7 mouse cellular contexts compared by ENCODE assay signal in the genomic region with DNA sequence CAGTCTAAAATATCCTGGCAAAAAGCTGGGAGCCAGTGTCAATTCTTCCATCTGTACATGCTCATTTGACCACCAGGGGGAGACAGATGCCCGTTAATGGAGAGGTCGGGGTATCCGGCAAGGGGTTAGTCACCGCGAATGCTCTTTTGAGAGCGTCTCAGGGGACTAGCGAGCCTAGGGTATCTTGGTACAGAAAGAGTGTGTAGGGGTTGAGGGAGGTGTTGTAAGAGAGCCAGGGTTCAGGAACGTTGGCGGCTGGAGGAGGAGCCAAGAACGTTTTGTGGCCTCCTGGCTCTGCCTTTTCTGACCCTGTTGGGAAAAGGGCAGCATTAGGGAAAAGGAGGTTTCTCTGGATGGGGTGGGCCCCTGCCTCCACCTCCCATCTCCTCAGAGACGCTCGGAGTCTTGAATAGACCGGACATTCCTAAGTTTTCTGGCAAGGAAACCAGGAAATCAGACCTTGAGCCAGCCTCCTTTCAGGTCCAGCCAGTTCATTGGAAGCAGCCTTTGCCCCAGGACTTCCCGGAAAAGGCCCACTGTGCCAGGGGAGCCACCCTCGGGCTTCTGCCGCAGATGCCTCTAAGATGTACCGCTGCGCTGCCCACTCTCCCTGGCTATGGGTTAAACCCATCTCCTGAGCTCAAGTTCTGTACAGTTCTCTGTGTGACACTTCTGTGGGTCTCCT. TPM values are rescaled to one million over a fixed set of nuclear protein-coding genes. Genes with fewer than 3 reads are reported as not detected.
A peak's percentile ranks its signal among the peaks of the same experiment; 100 is the strongest.
DNase-seq lines count a peak whose midpoint lies in the region; ATAC-seq and TF ChIP-seq lines count a peak whose summit lies in the region.

No protein-coding gene starts in this region.

- no peaks in the 10 kb centered on the region; the same call in 1 of the 2 replicates for H3K4me1 ChIP-seq in embryonic facial prominence, embryonic 11.5 days (ENCODE audit: control insufficient read depth, insufficient read depth, low read length)
- peaks cover 30% of the 10 kb centered on the region for H3K4me1 ChIP-seq in limb, embryonic 10.5 days
- peaks cover 10% of the 10 kb centered on the region for H3K4me1 ChIP-seq in midbrain, embryonic 12.5 days
- H3K4me1 ChIP-seq in small intestine, adult 2 months (ENCODE audit: control insufficient read depth, insufficient read depth, insufficient read length, low read length) = peaks cover 9% of the 10 kb centered on the region

- no peak overlapping the region for H3K4me3 ChIP-seq in embryonic facial prominence, embryonic 11.5 days (ENCODE audit: low read depth, low read length)
- H3K4me3 ChIP-seq in limb, embryonic 10.5 days = peak overlapping the region; percentile 37
- H3K4me3 ChIP-seq in midbrain, embryonic 12.5 days = peak overlapping the region; percentile 9; the same call in 1 of the 2 replicates
- H3K4me3 ChIP-seq in small intestine, adult 2 months (ENCODE audit: low read depth, low read length) = peak overlapping the region; percentile 56

- 4% methylated on average over 18 of the region's 18 CpGs for WGBS in embryonic facial prominence, embryonic 11.5 days
- 12% methylated on average over 18 of the region's 18 CpGs for WGBS in limb, embryonic 10.5 days
- 10% methylated on average over 18 of the region's 18 CpGs for WGBS in midbrain, embryonic 12.5 days
- 4% methylated on average over 18 of the region's 18 CpGs for WGBS in small intestine, adult 2 months

- TF ChIP-seq CTCF in small intestine, adult 2 months (IDR thresholded peaks at IDR 0.05; ENCODE audit: extremely low read depth, insufficient read length, insufficient replicate concordance, low read depth, low read length) = peak; percentile 98; the same call in 1 of the 2 replicates

- TF ChIP-seq POLR2A in small intestine, adult 2 months (IDR thresholded peaks at IDR 0.05; ENCODE audit: low read depth, low read length) = 0 out of 2 replicates have a peak, but pooled peaks have one; percentile 30

- H3K4me2 ChIP-seq in embryonic facial prominence, embryonic 11.5 days (ENCODE audit: low read depth, low read length) = peak overlapping the region; percentile 38
- peak overlapping the region; percentile 43 for H3K4me2 ChIP-seq in midbrain, embryonic 12.5 days (replicated peaks)

- H3K27me3 ChIP-seq in embryonic facial prominence, embryonic 11.5 days (ENCODE audit: control insufficient read depth, insufficient read depth, low read length) = no peaks in the 10 kb centered on the region
- H3K27me3 ChIP-seq in limb, embryonic 10.5 days (ENCODE audit: low read depth, poor library complexity, severe bottlenecking) = no peaks in the 10 kb centered on the region
- peaks cover 5% of the 10 kb centered on the region; the same call in 1 of the 2 replicates for H3K27me3 ChIP-seq in midbrain, embryonic 12.5 days
- no peaks in the 10 kb centered on the region for H3K27me3 ChIP-seq in small intestine, adult 2 months (ENCODE audit: control insufficient read depth, insufficient read depth, low read length)

- peak; percentile 96 for DNase-seq in adrenal gland, postnatal 14 days
- DNase-seq in embryonic facial prominence, embryonic 11.5 days (ENCODE audit: low spot score) = peak; percentile 95
- DNase-seq in heart, adult 11 months = peak; percentile 99
- DNase-seq in kidney, adult 11 months = peak; percentile 79
- DNase-seq in limb, embryonic 10.5 days (ENCODE audit: low spot score) = peak; percentile 89

- no peak overlapping the region for H3K9ac ChIP-seq in embryonic facial prominence, embryonic 11.5 days (replicated peaks; ENCODE audit: low read length)
- H3K9ac ChIP-seq in midbrain, embryonic 12.5 days (replicated peaks) = peak overlapping the region; percentile 17; the same call in 1 of the 2 replicates

- ATAC-seq in embryonic facial prominence, embryonic 11.5 days (replicated peaks; ENCODE audit: insufficient number of reproducible peaks, low FRiP score, low TSS enrichment, low read depth) = peak; percentile 79
- peak; percentile 76 for ATAC-seq in midbrain, embryonic 12.5 days (ENCODE audit: low FRiP score, low read depth)

- H3K9me3 ChIP-seq in embryonic facial prominence, embryonic 11.5 days (replicated peaks; ENCODE audit: control insufficient read depth, low read length) = no peaks in the 10 kb centered on the region
- H3K9me3 ChIP-seq in limb, embryonic 10.5 days (replicated peaks) = no peaks in the 10 kb centered on the region
- no peaks in the 10 kb centered on the region for H3K9me3 ChIP-seq in midbrain, embryonic 12.5 days

- H3K36me3 ChIP-seq in embryonic facial prominence, embryonic 11.5 days (replicated peaks; ENCODE audit: control insufficient read depth, insufficient read depth, low read depth, low read length) = peaks cover 3% of the 10 kb centered on the region; the same call in 1 of the 2 replicates
- peaks cover 25% of the 10 kb centered on the region for H3K36me3 ChIP-seq in limb, embryonic 10.5 days
- H3K36me3 ChIP-seq in midbrain, embryonic 12.5 days = peaks cover 25% of the 10 kb centered on the region
- H3K36me3 ChIP-seq in small intestine, adult 2 months (ENCODE audit: control insufficient read depth, insufficient read depth, low read length) = peaks cover 2% of the 10 kb centered on the region; the same call in 1 of the 2 replicates

- no peak overlapping the region for H3K27ac ChIP-seq in embryonic facial prominence, embryonic 11.5 days (replicated peaks; ENCODE audit: low read depth, low read length)
- peak overlapping the region; percentile 62 for H3K27ac ChIP-seq in limb, embryonic 10.5 days
- no peak overlapping the region for H3K27ac ChIP-seq in midbrain, embryonic 12.5 days (replicated peaks)
- H3K27ac ChIP-seq in small intestine, adult 2 months (ENCODE audit: insufficient read depth, low read depth, low read length) = peak overlapping the region; percentile 34

RNA-seq across cellular contexts. Expression of gene Thrap3, which starts 24.7 kb away (rescaled TPM):
- 190 and 212 TPM in 2 replicates for total RNA-seq in adrenal gland, postnatal 14 days (2021)
- polyA plus RNA-seq in embryonic facial prominence, embryonic 11.5 days (2014; fragmentation: Nextera tagmentation; extraction: Ambion mirVana) = 211 and 232 TPM in 2 replicates
- polyA plus RNA-seq in limb, embryonic 10.5 days (2016; fragmentation: Nextera tagmentation; extraction: Ambion mirVana) = 263 and 287 TPM in 2 replicates
- polyA plus RNA-seq in midbrain, embryonic 12.5 days (2016; fragmentation: Nextera tagmentation; extraction: Ambion mirVana) = 265 and 274 TPM in 2 replicates
- polyA plus RNA-seq in small intestine, adult 2 months (2012; rRNA removed) = 10.0 and 22.1 TPM in 2 replicates

RNA-seq across cellular contexts. Expression of gene Map7d1, which starts 28.9 kb away (rescaled TPM):
- 53.4 and 67.3 TPM in 2 replicates for total RNA-seq in adrenal gland, postnatal 14 days (2021)
- polyA plus RNA-seq in embryonic facial prominence, embryonic 11.5 days (2014; fragmentation: Nextera tagmentation; extraction: Ambion mirVana) = 47.0 and 54.1 TPM in 2 replicates
- polyA plus RNA-seq in limb, embryonic 10.5 days (2016; fragmentation: Nextera tagmentation; extraction: Ambion mirVana) = 56.2 and 63.2 TPM in 2 replicates
- polyA plus RNA-seq in midbrain, embryonic 12.5 days (2016; fragmentation: Nextera tagmentation; extraction: Ambion mirVana) = 135 and 142 TPM in 2 replicates
- 40.2 and 47.3 TPM in 2 replicates for polyA plus RNA-seq in small intestine, adult 2 months (2012; rRNA removed)

RNA-seq across cellular contexts. Expression of gene Trappc3, which starts 34.9 kb away (rescaled TPM):
- 70.8 and 75.6 TPM in 2 replicates for total RNA-seq in adrenal gland, postnatal 14 days (2021)
- polyA plus RNA-seq in embryonic facial prominence, embryonic 11.5 days (2014; fragmentation: Nextera tagmentation; extraction: Ambion mirVana) = 33.8 and 36.7 TPM in 2 replicates
- 83.1 and 95.3 TPM in 2 replicates for polyA plus RNA-seq in limb, embryonic 10.5 days (2016; fragmentation: Nextera tagmentation; extraction: Ambion mirVana)
- polyA plus RNA-seq in midbrain, embryonic 12.5 days (2016; fragmentation: Nextera tagmentation; extraction: Ambion mirVana) = 103 and 108 TPM in 2 replicates
- polyA plus RNA-seq in small intestine, adult 2 months (2012; rRNA removed) = 12.6 and 21.4 TPM in 2 replicates

RNA-seq across cellular contexts. Expression of gene Col8a2, which starts 59.4 kb away (rescaled TPM):
- total RNA-seq in adrenal gland, postnatal 14 days (2021) = 2.9 and 3.1 TPM in 2 replicates
- 15.7 and 18.1 TPM in 2 replicates for polyA plus RNA-seq in embryonic facial prominence, embryonic 11.5 days (2014; fragmentation: Nextera tagmentation; extraction: Ambion mirVana)
- polyA plus RNA-seq in limb, embryonic 10.5 days (2016; fragmentation: Nextera tagmentation; extraction: Ambion mirVana) = 0.65 and 1.4 TPM in 2 replicates
- 21.7 and 41.3 TPM in 2 replicates for polyA plus RNA-seq in midbrain, embryonic 12.5 days (2016; fragmentation: Nextera tagmentation; extraction: Ambion mirVana)
- 0.55 and 0.77 TPM in 2 replicates for polyA plus RNA-seq in small intestine, adult 2 months (2012; rRNA removed)

Comparison
In these comparisons a context has a peak if more than half of its experiments do, and no peak if none do; other contexts are left out.
1. H3K27ac ChIP-seq: peak in limb, embryonic 10.5 days (single experiment) and small intestine, adult 2 months (single experiment); none in embryonic facial prominence, embryonic 11.5 days (single experiment) and midbrain, embryonic 12.5 days (single experiment).
2. Peak in every context shown above with its lines, with median percentiles within 50 percentile points of each other: DNase-seq.